Mouse (Mus musculus) kidney, embryonic 15.5 days (tissue): ENCODE data around the gene Klhl41. TPM values are rescaled to one million over a fixed set of nuclear protein-coding genes. Genes with fewer than 3 reads are reported as not detected.
"Not testable (repeated sequence)": the region's sequence is repeated elsewhere in the genome, so short reads cannot be mapped to it uniquely, and the experiment has no call there.

ENCODE experiments used
- ATAC-seq: fragments of 200-750 bp; cut with Nextera tagmentation; replicated peaks from 2 replicates; pipeline ENCODE4 v1.8.0; 2017; ENCODE audit warnings: moderate TSS enrichment; ENCODE audit not compliant: low FRiP score
- H3K27ac ChIP-seq: fragments of 300-500 bp; sonication (generic); 2 replicates; pipeline ENCODE4 v1.5.1; 2015; ENCODE audit warnings: mild to moderate bottlenecking, inconsistent platforms
- H3K27me3 ChIP-seq: fragments of 300-500 bp; sonication (generic); 2 replicates; pipeline ENCODE4 v1.6.1; 2015; ENCODE audit warnings: inconsistent platforms
- H3K36me3 ChIP-seq: fragments of 300-500 bp; sonication (generic); 2 replicates; pipeline ENCODE4 v1.6.1; 2015; ENCODE audit warnings: inconsistent platforms
- H3K4me1 ChIP-seq: fragments of 300-500 bp; sonication (generic); 2 replicates; pipeline ENCODE4 v1.6.1; 2015; ENCODE audit warnings: inconsistent platforms
- H3K4me2 ChIP-seq: fragments of 300-500 bp; sonication (generic); 2 replicates; pipeline ENCODE4 v1.6.1; 2015; ENCODE audit warnings: moderate library complexity, mild to moderate bottlenecking, inconsistent platforms
- H3K4me3 ChIP-seq: fragments of 300-500 bp; sonication (generic); replicated peaks from 2 replicates; pipeline ENCODE4 v1.5.1; 2015; ENCODE audit warnings: mild to moderate bottlenecking, inconsistent platforms
- H3K9ac ChIP-seq: fragments of 300-500 bp; sonication (generic); 2 replicates; pipeline ENCODE4 v1.6.1; 2015; ENCODE audit warnings: mild to moderate bottlenecking, inconsistent platforms
- H3K9me3 ChIP-seq: fragments of 300-500 bp; sonication (generic); replicated peaks from 2 replicates; pipeline ENCODE4 v1.6.1; 2016; ENCODE audit warnings: inconsistent platforms
- WGBS: fragments of 180-500 bp; shearing (Covaris S2); methylation state at CpG from one replicate; pipeline ENCODE4 v1.1.7; 2015; ENCODE audit warnings: mixed read lengths; 5-methylcytosine and 5-hydroxymethylcytosine counted together
- polyA plus RNA-seq: library from polyadenylated mRNA; unstranded; fragments of >200 nt; fragmentation: Nextera tagmentation; extraction: Ambion mirVana; gene quantifications from 2 replicates; pipeline ENCODE4 v1.2.1, GENCODE M21; 2015

The Klhl41 gene
- 2.5 and 3.7 TPM in 2 replicates for polyA plus RNA-seq

- no peak within 1 kb of the TSS for H3K4me2 ChIP-seq
- ATAC-seq, result no peak
- peaks cover 19% of the 10 kb centered on the region for H3K36me3 ChIP-seq
- WGBS, result 81% methylated on average over 9 of the region's 9 CpGs
- no peak within 1 kb of the TSS for H3K4me3 ChIP-seq
- H3K9ac ChIP-seq, result no peak within 1 kb of the TSS
- H3K27me3 ChIP-seq, result no peaks in the 10 kb centered on the region
- H3K4me1 ChIP-seq, result no peaks in the 10 kb centered on the region
- no peaks in the 10 kb centered on the region for H3K9me3 ChIP-seq
- no peak within 1 kb of the TSS for H3K27ac ChIP-seq
Observed at GRCm38 (mm10) chr2:69669853-69670252, at the start of gene Klhl41. Klhl41 (plus strand) TSS chr2:69670120.

DNA sequence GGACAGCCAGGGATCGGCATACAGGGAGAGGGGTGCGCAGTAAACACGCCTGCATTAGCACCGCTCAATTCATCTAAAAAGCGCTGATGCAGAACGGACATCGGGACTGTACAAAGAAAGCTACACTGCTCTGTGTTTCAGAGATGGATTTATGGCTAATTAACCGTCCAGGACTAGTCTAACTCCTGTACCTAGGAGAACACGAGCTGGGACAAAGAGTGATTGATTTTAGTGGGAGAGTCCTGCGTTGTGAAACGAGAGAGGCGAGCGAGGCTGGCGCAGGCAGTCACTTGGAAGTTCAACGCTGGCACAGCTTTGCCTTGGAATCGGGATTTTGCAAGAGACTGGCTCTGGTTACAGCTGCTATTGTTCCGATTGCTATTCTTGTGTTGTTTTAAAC, 40.7 kb upstream of the Klhl41 start:
- no peaks in the 10 kb centered on the region for H3K9me3 ChIP-seq
- H3K4me1 ChIP-seq, result peaks cover 19% of the 10 kb centered on the region
- H3K4me2 ChIP-seq, result peak overlapping the region; percentile 48
- 0 out of 2 replicates have a peak, but pooled peaks cover 2% of the 10 kb centered on the region for H3K27me3 ChIP-seq
- no peaks in the 10 kb centered on the region for H3K36me3 ChIP-seq
- WGBS, result 31% methylated on average over 17 of the region's 17 CpGs
- peak overlapping the region; percentile 41 for H3K27ac ChIP-seq
- peak overlapping the region; percentile 17 for H3K4me3 ChIP-seq
- no peak overlapping the region for H3K9ac ChIP-seq
- peak; percentile 88 for ATAC-seq

DNA sequence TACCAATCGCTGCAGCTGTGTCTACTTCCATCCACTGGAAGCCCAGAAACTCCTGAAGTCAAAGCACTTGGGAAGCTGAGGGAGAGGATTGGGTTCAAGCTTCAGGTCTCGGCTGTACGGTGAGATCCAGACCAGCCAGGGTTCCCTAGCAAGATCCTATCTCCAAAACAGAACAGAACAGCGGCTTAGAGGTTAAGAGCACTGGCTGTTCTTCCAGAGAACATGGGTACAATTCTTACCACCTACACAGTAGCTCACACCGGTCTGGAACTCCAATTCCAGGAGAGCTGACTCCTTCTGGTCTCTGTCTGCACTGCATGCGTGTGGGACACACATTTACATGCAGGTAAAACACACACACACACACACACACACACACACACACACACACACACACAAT, 40.0 kb upstream of the Klhl41 start:
- H3K4me2 ChIP-seq, result peak overlapping the region; percentile 48
- H3K4me3 ChIP-seq, result no peak overlapping the region
- H3K27ac ChIP-seq, result peak overlapping the region; percentile 41; the same call in 1 of the 2 replicates
- H3K4me1 ChIP-seq, result peaks cover 19% of the 10 kb centered on the region
- no peak overlapping the region for H3K9ac ChIP-seq
- no peaks in the 10 kb centered on the region for H3K36me3 ChIP-seq
- no peak for ATAC-seq
- H3K9me3 ChIP-seq, result no peaks in the 10 kb centered on the region
- WGBS, result 75% methylated on average over 6 of the region's 6 CpGs
- 0 out of 2 replicates have a peak, but pooled peaks cover 2% of the 10 kb centered on the region for H3K27me3 ChIP-seq

DNA sequence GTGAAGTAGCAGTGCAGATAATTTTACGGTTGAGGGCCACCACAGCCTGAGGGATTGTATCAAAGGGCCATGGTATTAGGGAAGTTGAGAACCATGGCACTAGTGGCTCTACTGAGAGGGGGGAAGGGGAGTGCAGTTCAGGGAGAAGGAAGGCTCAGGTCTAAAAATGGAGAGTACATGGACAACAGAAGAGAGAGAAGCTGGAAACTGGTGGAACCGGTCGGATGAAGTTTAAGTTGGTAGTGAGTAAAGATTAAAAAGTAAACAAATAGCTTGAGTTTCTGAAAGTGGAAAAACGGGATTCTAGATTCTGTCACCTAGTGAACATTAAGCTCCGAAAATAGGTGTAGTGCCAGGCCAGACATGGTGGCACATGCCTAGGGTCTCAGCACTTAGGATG, 39.1 kb upstream of the Klhl41 start:
- no peak; the same call in 1 of the 2 replicates for ATAC-seq
- H3K9me3 ChIP-seq, result no peaks in the 10 kb centered on the region
- H3K4me2 ChIP-seq, result no peak overlapping the region
- H3K27ac ChIP-seq, result peak overlapping the region; percentile 52; the same call in 1 of the 2 replicates
- no peak overlapping the region for H3K9ac ChIP-seq
- no peak overlapping the region for H3K4me3 ChIP-seq
- WGBS, result 87% methylated on average over 5 of the region's 5 CpGs
- peaks cover 22% of the 10 kb centered on the region for H3K4me1 ChIP-seq
- H3K27me3 ChIP-seq, result 0 out of 2 replicates have a peak, but pooled peaks cover 2% of the 10 kb centered on the region
- H3K36me3 ChIP-seq, result no peaks in the 10 kb centered on the region

- peaks cover 22% of the 10 kb centered on the region for H3K4me1 ChIP-seq
- 0 out of 2 replicates have a peak, but pooled peaks cover 2% of the 10 kb centered on the region for H3K27me3 ChIP-seq
- 0 out of 2 replicates have a peak overlapping the region, but pooled peaks have one; percentile 52 for H3K27ac ChIP-seq
- H3K9me3 ChIP-seq, result no peaks in the 10 kb centered on the region
- 89% methylated on average over 2 of the region's 2 CpGs for WGBS
- no peak overlapping the region for H3K4me3 ChIP-seq
- no peaks in the 10 kb centered on the region for H3K36me3 ChIP-seq
- H3K4me2 ChIP-seq, result no peak overlapping the region
- no peak overlapping the region for H3K9ac ChIP-seq
- no peak for ATAC-seq
Observed at GRCm38 (mm10) chr2:69631449-69631848, 38.5 kb upstream of the Klhl41 start.

DNA sequence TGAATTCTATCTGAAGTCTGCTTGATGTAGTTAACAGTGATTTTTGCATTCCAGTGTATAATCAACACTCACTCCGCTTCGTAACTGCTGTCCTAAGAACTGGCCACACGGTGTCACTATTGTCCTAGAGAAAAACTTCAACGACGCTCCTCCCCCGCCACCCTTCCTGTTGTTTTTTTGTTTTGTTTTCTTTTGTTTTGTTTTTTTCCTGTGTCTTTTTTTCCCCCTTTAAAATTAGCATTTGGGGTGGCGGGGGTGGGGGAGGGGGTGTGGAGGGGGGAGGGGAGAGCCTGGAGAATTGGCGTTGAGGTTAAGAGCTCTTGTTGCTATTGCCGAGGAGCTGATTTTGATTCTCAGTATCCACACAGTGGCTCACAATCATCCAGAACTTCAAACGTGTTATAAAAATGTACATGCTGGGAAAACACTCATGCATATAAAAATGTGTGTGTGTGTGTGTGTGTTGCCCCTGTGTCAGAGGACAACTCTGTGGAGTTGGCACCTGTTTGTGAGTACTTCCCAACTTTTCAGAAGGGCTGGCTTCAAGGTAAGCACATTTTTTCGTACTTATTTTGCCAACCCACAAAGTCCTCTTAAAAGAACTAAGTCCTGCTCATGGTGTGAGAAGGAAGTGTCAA, 34.7 kb upstream of the Klhl41 start:
- 8% methylated on average over 11 of the region's 11 CpGs for WGBS
- no peak overlapping the region for H3K27ac ChIP-seq
- 0 out of 2 replicates have a peak, but pooled peaks cover 2% of the 10 kb centered on the region for H3K27me3 ChIP-seq
- peak overlapping the region; percentile 43 for H3K4me3 ChIP-seq
- ATAC-seq, result no peak
- peaks cover 12% of the 10 kb centered on the region; the same call in 1 of the 2 replicates for H3K4me1 ChIP-seq
- peak overlapping the region; percentile 53 for H3K4me2 ChIP-seq
- no peaks in the 10 kb centered on the region for H3K9me3 ChIP-seq
- H3K9ac ChIP-seq, result 0 out of 2 replicates have a peak overlapping the region, but pooled peaks have one; percentile 2
- H3K36me3 ChIP-seq, result no peaks in the 10 kb centered on the region

GRCm38 (mm10) chr2:69635807-69636206, 34.1 kb upstream of the Klhl41 start:
- no peak overlapping the region for H3K4me2 ChIP-seq
- H3K9me3 ChIP-seq, result no peaks in the 10 kb centered on the region
- no peak overlapping the region for H3K27ac ChIP-seq
- 80% methylated on average over 6 of the region's 6 CpGs for WGBS
- peaks cover 16% of the 10 kb centered on the region for H3K4me1 ChIP-seq
- H3K36me3 ChIP-seq, result no peaks in the 10 kb centered on the region
- H3K27me3 ChIP-seq, result 0 out of 2 replicates have a peak, but pooled peaks cover 2% of the 10 kb centered on the region
- no peak overlapping the region for H3K9ac ChIP-seq
- ATAC-seq, result no peak
- H3K4me3 ChIP-seq, result no peak overlapping the region

GRCm38 (mm10) chr2:69637989-69638388, 31.9 kb upstream of the Klhl41 start:
- 82% methylated on average over 7 of the region's 7 CpGs for WGBS

DNA sequence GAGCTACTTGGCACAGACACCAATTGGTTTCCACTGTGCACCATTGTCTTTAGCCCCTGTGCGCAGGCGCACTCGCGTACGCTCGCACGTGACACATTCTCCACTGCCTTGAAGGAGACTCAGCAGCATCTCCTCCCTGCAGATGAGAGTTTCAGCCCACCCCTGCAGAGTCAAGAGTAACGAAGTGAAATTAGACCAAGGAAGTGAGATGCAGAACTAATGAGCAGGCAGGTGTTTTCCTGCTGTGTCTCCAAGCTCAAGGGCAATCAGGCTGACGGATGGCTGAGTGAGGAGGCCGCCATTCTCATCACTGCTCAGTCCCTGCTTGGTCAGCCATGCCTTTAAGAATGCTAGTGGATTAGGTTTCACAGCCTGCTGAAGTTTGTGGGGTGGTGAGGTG, 29.8 kb upstream of the Klhl41 start:
- Histone ChIP-seq H3K9me3 (no peaks in the 10 kb centered on the region), H3K4me3 (peak overlapping the region; percentile 20; the same call in 1 of the 2 replicates), H3K4me2 (peak overlapping the region; percentile 44), H3K36me3 (no peaks in the 10 kb centered on the region), H3K27me3 (no peaks in the 10 kb centered on the region), H3K27ac (peak overlapping the region; percentile 88), H3K9ac (no peak overlapping the region), H3K4me1 (peaks cover 11% of the 10 kb centered on the region; the same call in 1 of the 2 replicates)
- peak; percentile 94 for ATAC-seq
- 32% methylated on average over 10 of the region's 10 CpGs for WGBS

More at GRCm38 (mm10) chr2:69637989-69638388, 31.9 kb upstream of the Klhl41 start:
- not testable (repeated sequence) for H3K9me3 ChIP-seq, H3K36me3 ChIP-seq, H3K9ac ChIP-seq, H3K4me2 ChIP-seq, ATAC-seq, H3K4me3 ChIP-seq, H3K27ac ChIP-seq, H3K27me3 ChIP-seq
- H3K4me1 ChIP-seq, result peaks cover 20% of the 10 kb centered on the region

GRCm38 (mm10) chr2:69644968-69645617, 24.8 kb upstream of the Klhl41 start:
- Histone ChIP-seq H3K27me3 (no peaks in the 10 kb centered on the region), H3K36me3 (no peaks in the 10 kb centered on the region), H3K4me1 (peaks cover 18% of the 10 kb centered on the region), H3K4me3 (no peak overlapping the region), H3K9ac (no peak overlapping the region), H3K9me3 (no peaks in the 10 kb centered on the region), H3K27ac (no peak overlapping the region), H3K4me2 (no peak overlapping the region)
- WGBS, result 92% methylated on average over 11 of the region's 11 CpGs
- ATAC-seq, result no peak

DNA sequence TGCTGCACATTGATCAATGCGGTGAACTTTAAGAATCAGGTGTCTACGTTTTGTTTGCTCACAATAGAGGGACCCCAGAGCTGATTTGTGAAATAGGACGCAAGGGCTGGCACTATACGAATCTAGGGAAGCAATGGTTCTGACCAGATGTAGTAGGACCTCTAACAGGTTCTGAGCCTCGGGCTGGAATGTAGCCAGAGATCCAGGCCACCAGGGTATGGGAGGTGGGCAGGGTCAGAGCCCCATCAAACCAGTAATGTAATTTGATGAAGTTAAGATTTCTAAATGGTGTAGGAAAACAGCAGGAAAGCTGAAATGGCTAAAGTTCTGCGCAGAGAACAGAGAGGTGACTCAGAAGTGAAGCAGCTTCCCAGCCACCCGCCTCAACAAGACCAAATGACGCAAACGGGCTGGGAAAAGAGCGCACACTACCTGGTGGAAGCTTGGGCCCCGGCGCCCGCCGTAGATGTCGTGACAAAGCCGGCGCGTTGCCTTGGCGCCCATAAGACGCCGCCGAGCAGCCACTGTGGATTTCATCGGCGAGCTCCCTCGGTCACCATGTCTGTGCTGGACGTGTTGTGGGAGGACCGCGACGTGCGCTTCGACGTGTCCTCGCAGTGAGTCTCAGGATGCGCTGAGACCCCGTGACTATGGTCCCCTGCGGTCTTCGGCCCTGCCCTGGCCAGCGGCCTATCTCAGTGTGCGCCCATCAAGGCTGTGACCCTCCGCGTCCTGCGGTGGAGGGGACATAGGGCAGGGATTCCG, 23.0 kb upstream of the Klhl41 start, which contains the start of gene Bbs5:
Gene Bbs5 (plus strand): TSS at position 446 of the 765 bp plus-strand sequence.
- Histone ChIP-seq H3K4me3 (peak within 1 kb of the TSS; percentile 92), H3K9ac (peak within 1 kb of the TSS; percentile 75), H3K9me3 (no peaks in the 10 kb centered on the region), H3K4me1 (peaks cover 10% of the 10 kb centered on the region), H3K27me3 (no peaks in the 10 kb centered on the region), H3K4me2 (peak within 1 kb of the TSS; percentile 78), H3K36me3 (no peaks in the 10 kb centered on the region), H3K27ac (peak within 1 kb of the TSS; percentile 49)
- 3% methylated on average over 43 of the region's 43 CpGs for WGBS
- peak; percentile 90 for ATAC-seq
